Mouse (Mus musculus) spleen, adult 10 weeks (tissue): ENCODE measurements around the gene Grap. TPM values are rescaled to one million over a fixed set of nuclear protein-coding genes. Genes with fewer than 3 reads are reported as not detected.

Experiments used
- polyA plus RNA-seq: library from polyadenylated mRNA; stranded (reverse); fragments of 350-450 nt; fragmentation: Illumina TruSeq; extraction: RNeasy Lipid Tissue Mini Kit (QIAGEN cat#74804); gene quantifications from one replicate; pipeline ENCODE4 v1.2.3, GENCODE M21; 2015; ENCODE audit warnings: low replicate concordance; ENCODE audit not compliant: insufficient read depth

Grap gene
- 127 TPM for polyA plus RNA-seq

GRCm38 (mm10) chr11:61652686-61653447 is at the start of gene Grap:
Grap (plus strand) TSS chr11:61653265.

GRCm38 (mm10) chr11:61683907-61684731 is 31.1 kb downstream of the Grap start, which contains the start of gene Fam83g:
Fam83g (plus strand) TSS chr11:61684091.

GRCm38 (mm10) chr11:61720636-61721035 is 67.6 kb downstream of the Grap start, which contains the start of gene Slc5a10:
Slc5a10 (minus strand) TSS chr11:61720826.

Other genes with a start within 250 kb of the Grap start
- not detected for gene Rnf112, start 199.1 kb upstream of the Grap start, polyA plus RNA-seq
- gene Mfap4, start 167.8 kb upstream of the Grap start, polyA plus RNA-seq = 8.8 TPM
- gene Mapk7, start 158.9 kb upstream of the Grap start, polyA plus RNA-seq = 11.6 TPM
- 1.3 TPM for gene B9d1, start 148.1 kb upstream of the Grap start, polyA plus RNA-seq
- 14.1 TPM for gene Epn2, start 73.6 kb upstream of the Grap start, polyA plus RNA-seq
- gene Fam83g, start 30.8 kb downstream of the Grap start, polyA plus RNA-seq = 0.54 TPM
- gene Slc5a10, start 67.6 kb downstream of the Grap start, polyA plus RNA-seq = not detected
- 67.0 TPM for gene Prpsap2, start 108.8 kb downstream of the Grap start, polyA plus RNA-seq
- gene Ulk2, start 201.8 kb downstream of the Grap start, polyA plus RNA-seq = 29.2 TPM